Mouse (Mus musculus) erythroid progenitor cell, adult 5-6 weeks (primary cell): ENCODE measurements around the gene Ston1. TPM values are rescaled to one million over a fixed set of nuclear protein-coding genes. Genes with fewer than 3 reads are reported as not detected.

Experiments used
- ATAC-seq: replicated peaks from 2 replicates; pipeline ENCODE4 v1.8.0; 2016; ENCODE audit warnings: moderate number of reproducible peaks, mild to moderate bottlenecking, moderate TSS enrichment, inconsistent platforms; ENCODE audit not compliant: poor library complexity, low FRiP score, severe bottlenecking
- total RNA-seq, 2 experiments: library from RNA; stranded (forward) in 1 of 2; stranded (reverse) in 1 of 2; fragments of 150-400 nt in 1 of 2; fragments of 186-747, 209-891 nt in 1 of 2; gene quantifications; 2 replicates each; pipeline versions ENCODE4 v1.2.3 to v1.2.4; 2015 to 2017; ENCODE audit warnings: low replicate concordance in 2 of 2

Gene Ston1
- total RNA-seq, 2 experiments from 2014 or later, result not detected

DNA sequence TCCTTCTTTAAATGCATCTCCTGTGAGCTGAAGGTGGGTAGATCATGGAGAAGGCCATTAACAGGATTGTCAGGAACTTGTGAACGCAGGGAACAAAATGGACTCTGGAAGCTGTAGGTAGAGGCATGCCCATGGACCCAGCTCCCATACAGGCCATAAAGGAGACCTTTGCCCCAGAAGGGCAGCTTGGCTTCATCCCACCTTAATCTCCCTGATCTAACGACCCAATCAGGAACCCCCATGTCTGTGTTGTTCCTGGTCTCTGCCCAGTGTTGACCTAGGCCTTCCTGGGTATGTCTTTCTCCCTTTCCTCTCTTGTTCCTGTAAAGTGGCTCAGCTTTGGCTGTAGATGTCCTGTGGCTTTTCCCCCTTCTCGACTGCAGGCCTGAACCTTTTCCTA, 23.9 kb downstream of the Ston1 start:
- no peak for ATAC-seq

DNA sequence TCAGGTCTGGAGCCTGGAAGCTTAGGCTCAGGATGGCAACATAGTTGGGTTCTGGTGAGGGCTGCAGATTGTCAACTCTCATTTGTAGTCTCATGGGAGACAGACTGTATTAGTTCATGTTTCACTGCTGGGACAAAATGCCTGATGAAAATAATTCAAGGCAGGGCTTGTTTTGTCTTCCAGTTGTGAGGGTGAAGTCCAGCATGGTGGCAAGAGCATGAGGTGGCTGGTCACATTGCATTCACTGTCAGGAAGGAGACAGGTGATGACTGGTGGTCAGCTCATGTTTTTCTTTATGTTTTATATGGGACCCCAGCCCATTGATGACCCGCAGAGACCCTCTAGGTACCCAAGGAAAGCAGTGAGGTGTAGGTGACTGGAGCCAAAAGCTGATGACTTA, 25.2 kb downstream of the Ston1 start:
- ATAC-seq, result no peak

DNA sequence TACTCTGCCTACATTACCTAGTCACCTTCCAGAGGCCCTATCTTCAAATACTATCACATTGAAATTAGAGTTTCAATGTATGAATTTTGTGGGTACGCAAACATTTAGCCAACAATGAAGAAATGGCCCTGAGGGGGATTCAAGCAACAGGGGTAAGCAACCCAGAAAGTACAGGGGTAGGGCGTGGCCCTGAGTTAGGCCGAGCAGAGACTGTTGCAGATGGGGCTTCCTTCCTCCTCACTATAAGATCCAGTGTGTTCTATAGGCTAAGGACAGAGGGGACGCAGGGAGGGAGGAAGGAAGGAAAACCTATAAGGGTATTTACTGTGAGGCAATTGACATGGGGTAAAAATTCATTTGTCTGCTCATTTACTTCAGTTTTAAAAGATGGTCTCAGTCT, 26.9 kb downstream of the Ston1 start:
- no peak for ATAC-seq

DNA sequence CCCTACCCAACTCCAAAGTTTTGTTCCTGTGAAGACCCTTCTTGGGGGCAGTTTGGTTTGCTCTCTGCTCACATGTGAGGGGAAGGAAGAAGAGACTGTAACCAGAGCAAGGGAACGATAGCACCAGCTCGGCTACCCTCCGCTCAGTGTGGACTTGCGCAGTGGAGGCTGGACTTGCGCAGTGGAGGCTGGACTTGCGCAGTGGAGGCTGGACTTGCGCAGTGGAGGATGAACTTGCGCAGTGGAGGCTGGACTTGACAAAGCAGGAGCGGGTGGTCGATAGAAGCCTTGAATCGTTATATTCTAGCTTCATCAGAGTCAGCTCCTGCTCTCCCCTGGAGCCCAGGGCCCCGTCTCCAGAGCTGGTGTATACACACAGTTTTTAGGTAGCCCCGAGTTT, 27.9 kb downstream of the Ston1 start:
- no peak for ATAC-seq

DNA sequence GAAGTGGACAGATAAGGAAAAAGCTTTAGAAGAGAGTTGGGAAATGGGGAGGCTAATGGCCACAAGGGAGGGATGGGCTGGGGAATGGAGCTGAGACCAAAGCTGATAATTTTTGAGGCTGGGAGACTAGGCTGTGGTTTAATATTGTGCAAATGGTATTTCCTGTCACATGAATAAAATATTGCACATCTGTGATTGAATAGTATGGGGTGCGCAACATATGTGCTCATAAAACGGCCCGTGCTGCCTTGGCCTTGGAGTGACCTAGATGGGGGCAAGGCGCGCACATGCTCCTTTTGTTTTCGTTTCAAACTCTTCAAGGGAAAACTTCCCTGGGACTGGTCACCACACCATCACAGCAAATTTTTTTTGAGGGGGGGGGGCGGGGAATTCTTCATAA, 28.4 kb downstream of the Ston1 start:
- no peak for ATAC-seq

DNA sequence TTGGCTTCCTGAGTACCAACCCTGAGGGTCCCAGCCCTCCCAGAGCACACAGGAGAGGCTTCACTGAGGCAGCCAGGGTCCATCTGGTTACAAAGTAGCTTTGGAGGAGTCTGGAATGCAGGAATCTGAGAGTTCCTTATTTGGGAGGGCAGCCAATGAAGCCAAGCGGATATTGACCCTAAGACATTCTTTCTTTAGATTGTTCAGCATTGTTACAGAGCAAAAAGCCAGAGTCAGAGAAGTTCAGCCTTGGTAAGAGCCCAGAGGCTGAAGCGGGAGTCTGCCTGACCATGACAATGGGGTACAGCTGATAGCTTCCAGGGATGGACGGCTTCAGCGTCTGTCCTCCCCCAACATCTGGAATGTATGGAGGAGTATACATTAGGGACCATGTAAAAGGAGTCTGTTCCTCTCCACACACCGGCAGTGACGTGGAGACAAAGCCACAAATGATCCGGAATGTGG, 28.9 kb downstream of the Ston1 start:
- no peak for ATAC-seq

DNA sequence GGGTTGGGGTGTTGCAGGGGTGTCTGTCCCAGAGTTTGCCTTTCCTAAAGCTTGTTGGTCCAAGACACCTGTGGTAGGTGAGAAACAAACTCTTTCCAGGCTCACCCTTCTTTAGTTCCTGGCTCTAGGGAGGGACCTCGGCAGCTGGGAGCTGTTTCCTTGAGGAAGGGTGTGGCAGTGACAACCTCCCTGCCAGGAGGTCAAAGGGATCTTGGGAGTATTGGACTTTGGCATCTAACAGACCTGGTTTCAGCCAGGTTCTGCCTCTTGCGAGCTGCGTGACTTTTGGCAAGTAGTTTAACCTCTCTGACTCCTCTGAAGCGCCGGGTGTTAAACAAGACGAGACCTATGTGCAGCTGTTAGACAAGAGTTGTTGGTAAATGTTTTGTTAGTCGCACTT, 29.7 kb downstream of the Ston1 start:
- ATAC-seq, result no peak

DNA sequence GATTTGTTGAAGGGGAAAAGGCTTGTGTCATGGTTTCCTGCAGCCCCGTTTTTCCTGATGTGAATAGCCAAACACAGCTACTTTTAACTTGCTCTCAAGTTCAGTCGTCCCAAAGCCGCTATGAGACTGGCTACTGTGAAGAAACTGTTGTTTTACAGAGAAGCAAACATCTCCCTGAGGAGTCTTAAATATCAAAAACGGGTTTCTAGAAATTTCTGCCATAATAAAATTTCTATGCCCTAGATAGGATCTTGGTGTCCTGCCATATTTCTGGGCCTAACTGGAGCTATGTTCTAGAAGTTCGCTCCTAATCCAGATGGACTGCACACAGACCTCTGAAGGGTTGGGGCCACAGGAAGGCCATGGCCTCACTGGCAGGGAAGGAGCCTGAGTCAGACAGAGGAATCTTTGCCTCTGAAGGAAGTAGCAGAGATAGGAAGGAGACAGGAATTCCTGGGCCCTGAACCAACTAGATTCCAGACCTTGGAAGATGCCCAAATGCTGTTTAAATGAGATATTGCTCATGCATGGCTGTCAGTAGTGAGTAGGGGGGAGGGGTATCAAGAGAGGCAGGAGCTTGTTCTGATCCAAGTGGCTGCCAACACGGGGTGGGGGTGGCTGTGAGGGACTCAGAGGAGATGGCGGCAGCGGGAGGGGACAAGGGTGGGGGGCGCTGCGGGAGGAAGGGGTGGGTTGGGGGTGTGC, 31.3 kb downstream of the Ston1 start:
- no peak for ATAC-seq

DNA sequence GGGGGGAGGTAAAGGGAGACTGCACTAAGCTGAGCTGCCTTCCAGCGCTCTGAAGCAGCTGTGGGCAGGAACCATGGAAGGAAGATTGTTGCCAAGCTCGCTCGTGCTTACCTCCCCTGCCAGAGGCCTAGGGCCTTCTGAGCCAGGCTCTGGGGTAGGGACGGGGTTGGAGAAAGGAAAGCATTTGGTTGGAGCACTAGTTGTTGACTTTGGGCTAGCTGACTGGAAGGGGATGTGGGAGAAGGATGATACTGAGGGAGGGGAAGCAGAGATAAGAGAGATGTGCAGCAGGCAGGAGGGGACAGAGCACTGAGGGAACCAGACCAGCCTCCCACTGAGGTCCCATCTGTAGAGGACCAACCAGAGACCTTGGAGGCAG, 31.9 kb downstream of the Ston1 start:
- no peak for ATAC-seq

DNA sequence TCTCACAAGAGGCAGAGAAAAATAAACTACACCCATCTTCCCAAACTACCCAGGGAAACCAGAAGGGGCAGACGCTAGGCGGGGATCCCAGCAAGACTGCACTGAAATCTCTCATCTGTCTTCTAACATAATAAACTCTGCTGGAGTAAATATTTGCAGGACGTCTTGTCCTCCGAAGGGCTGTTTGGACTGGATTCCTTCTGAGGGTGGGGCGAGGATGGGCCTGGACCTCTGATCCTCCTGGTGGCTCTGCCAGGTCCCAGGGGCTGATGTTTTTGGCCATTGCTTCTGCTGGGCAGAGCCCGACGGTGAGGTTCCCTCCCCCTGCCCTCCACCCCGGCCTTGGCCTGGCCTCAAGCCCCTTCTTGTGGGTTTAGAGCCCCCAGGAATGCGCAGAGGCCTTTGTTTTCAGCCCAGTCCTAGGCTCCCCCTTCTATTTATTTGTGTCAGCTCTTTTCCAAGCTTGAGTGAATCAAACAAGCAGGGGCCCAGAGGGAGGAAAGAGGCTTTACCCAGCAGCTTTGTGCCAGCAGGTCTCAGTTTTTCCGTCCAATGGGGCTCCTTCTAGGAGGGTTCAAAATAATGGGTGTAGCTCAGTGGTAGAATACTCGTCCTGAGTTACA, 32.6 kb downstream of the Ston1 start:
- no peak for ATAC-seq

DNA sequence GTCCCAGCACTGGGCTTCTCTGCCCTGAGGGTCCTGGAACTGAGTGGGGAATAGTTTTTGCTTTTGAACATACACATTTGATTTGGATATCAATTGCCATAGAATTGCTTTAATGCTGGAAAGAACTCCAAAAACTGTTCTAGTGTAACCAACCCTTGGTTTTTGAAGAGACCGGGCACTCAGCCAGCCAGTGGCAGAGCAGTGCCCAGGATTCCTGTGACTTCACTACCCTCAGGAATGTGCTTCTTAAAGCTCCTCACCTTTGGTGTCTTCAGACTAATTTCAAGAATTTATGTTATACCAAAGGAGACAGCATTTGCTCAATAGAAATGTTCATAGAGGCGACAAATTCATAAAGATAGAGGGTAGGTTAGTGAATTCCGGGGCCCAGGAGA, 33.1 kb downstream of the Ston1 start:
- ATAC-seq, result no peak

DNA sequence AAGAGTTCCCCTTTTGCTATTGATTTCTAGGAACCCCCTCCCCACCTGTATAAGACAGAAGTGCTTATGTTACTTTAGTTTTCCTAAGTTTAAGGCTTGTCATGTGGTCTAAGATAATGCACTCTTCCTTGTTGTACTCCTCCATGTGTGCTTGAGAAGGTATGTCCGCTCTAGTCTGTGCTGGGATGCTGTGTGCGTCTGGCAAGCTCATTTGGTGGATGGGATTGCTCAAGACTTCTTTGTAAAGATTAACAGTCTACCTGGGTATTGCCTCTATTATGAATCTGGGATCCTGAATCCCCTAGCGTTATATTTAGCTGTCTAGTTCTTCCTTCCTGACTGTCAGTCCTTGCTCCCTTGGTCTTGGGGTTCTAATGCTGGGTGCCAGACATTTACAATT, 35.1 kb downstream of the Ston1 start:
- no peak for ATAC-seq

DNA sequence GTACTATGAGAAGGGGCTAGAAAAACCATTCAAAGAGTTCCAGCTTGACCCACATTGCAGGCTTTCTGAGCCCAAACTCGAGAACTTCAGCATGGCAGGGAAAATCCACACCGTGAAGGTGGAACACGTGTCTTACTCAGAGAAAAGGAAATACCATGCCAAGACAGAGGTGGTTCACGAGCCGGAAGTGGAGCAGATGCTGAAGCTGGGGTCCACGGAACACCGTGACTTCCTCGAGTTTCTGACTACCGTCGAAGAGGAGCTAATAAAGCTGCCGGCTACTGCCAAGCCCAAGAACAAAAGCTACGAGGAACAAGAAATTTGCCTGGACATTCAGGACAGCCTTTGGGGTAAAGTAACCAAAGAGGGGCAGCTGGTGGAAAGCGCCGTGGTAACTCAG, 38.6 kb downstream of the Ston1 start:
- ATAC-seq, result no peak

DNA sequence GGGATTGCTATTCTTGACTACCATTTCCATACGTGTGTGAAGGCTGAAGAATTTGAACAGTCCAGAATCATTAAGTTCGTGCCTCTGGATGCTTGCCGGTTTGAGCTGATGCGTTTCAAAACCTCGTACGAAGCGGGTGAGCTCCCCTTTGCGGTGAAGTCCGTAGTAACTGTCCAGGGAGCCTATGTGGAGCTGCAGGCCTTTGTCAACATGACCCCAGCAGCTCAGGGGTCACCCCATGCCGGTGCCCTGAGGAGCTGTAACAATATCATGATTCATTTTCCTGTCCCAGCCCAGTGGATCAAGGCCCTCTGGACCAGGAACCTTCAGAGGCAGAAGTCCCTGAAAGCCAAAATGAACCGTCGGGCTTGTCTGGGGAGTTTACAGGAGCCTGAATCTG, 39.1 kb downstream of the Ston1 start:
- no peak for ATAC-seq

DNA sequence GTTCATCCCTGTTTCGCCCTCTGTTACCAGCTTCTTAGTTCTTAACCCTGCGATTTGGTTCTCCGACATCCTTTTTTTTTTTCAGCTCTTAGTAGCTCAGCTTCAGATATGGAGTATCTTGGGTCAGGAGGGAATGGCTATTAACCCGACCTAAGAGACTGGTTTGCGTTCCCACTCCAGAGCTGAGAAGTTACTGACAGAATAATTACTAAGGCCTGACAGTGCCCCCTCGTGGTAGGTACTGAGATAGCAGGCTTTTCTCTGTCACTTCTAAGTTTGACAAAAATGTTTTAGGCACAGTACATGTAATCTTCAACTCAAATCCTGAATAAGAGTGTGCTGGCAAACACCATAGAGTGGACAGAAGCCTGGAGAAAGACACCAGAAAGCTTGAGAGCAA, 43.5 kb downstream of the Ston1 start:
- ATAC-seq, result no peak

DNA sequence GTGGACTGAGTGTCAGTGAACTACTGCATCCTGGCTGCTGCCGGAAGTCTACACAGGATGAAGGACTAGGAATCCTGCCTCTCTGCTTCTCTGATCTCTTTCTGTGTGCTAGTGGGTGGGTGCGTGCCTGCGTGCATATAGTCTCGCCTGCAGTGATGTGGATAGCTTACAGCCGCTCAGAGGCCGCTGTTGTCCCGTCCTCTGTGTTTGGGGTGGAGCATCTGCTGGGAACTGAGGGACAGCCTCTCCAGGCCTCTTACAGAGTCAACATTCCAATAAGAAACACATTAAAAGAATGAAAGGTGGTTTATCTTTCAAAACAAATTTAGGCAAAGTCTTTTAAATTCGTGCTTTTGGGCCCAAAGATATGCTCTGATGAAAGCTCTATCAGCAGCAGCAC, 44.4 kb downstream of the Ston1 start:
- no peak for ATAC-seq

DNA sequence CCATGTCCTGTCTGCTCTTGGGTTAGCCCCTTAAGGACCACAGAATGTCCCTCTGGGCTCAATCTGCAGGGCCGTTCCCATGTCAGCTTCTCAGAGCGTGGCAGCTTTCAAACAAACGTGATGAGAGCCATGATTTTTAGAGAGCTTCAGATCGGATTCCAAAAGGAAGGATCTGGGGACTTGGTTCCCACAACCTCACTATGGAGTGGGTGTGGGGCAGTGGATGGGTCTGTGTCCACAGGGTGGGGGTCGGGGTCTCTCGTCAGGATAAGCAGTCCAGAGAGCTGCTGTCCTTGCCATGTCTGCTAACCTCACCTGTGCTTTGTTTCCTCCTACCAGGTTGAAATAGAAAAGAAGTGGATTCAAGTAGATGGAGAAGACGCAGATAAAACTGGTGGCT, 47.4 kb downstream of the Ston1 start:
- ATAC-seq, result no peak

DNA sequence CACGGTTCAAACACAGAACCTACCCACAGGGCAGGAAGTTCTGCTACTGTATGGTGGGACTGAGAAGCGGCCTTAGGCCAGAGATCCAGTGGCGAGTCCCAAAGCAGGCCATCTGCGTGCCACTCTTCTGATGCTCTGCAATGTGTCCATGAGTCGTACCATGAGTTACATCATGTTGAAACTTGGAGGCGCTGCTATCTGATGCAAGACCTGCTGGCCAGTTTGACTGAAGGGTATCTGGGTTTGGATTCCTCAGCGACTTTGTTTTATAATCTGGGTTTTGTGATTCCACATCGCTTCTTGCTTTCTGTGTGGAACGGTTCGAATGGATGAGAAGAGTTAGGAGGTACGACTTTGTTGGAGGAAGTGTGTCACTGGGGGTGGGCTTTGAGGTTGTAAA, 47.8 kb downstream of the Ston1 start:
- no peak for ATAC-seq

DNA sequence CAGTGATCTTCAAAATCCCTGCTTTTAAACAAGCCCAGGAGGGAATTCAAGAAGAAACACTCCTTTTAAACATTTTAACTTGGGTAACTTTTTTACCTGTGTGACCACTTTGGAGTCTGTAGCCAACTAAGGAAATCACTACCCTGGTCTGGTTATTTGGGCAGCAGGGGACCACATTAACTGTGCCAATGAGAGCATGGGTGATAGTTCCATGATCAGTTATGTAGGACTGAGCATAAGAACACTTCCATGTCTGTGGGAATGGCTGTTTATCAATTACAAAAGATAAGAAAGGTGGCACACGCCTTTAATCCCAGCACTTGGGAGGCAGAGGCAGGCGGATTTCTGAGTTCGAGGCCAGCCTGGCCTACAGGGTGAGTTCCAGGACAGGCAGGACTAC, 49.7 kb downstream of the Ston1 start:
- ATAC-seq, result no peak

DNA sequence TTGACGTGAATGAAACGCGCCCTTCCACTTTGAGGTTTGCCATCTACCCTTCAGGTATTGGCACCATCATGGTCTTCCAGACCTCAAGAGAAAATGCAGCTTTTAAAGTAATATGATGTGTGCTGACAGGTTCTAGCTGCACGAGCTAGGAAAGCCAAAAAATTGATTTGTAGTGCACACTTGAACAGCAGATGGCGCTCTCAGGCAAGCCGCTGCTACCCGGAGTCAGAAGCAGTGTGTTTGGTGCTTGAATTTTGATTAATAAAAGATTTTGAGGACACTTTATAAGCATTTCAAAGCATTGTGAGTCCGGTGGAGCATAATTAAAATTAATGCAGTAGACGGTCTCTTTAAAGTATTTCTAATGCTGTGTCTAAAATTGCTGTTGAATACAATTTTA, 54.5 kb downstream of the Ston1 start:
- ATAC-seq, result no peak

DNA sequence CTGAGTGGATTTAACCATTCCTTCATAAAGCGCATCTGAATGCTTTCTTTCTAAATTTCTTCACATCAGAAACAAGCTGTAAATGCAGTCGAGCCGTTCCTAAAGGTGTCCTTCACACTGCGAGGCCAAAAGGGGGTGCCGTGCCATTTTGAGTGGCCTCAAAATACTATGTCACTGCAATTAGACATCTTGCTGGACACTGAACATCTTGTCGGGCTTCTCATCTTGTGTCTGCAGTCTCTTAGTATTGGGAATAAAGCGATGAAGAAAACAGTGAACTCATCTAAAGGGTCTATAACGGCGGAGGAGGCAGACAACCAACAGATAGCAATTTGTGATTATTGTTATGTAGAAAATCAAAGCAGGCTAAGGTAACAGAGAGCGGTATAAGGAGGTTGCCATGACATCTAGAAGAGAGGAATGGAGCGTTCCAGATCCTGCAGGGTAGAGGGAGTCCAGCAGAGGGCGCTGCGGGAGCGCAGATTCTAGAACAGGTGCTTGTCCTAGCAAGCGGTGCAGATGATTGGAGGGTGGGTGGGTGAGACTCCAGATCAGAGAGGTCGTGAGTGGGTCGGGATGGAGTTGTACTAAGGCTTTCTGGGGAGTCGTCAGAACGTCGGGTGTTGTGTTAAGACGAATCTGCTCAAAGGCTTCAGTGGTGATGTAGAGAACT, 55.4 kb downstream of the Ston1 start:
- no peak for ATAC-seq
